Mouse (Mus musculus) small intestine, adult 2 months (tissue): ENCODE measurements around the gene Ip6k1.

Experiments used
- CTCF ChIP-seq: fragments of 200-500 bp; IDR thresholded peaks from 2 replicates; pipeline ENCODE4 v1.5.1; 2012; ENCODE audit warnings: low read depth, mild to moderate bottlenecking, control low read depth, inconsistent platforms, low read length, moderate library complexity, mixed read lengths; ENCODE audit not compliant: insufficient replicate concordance, insufficient read length; ENCODE audit errors: extremely low read depth
- POLR2A ChIP-seq: fragments of 200-500 bp; IDR thresholded peaks from 2 replicates; pipeline ENCODE4 v1.6.1; 2012; ENCODE audit warnings: low read depth, mild to moderate bottlenecking, control low read depth, inconsistent platforms, low read length, moderate library complexity

DNA sequence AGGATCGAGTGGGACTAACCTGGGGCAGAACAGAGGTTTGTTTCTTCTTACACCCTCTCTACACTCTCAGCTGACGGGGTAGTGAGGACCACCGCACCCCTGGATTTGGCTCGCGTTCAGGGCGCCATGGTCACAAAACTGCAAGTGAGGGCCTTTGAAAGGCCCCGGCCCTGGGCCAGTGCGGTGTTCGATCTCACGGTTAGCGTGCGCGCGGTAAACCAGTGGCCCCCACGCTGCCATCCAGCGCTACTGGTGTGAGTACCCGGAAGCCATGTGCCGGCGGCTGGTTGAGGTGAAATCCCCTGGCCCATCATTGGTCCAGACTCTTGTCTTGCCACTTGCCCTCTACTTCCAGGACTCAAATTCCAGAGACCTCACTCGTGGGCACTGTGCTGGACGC lies 6.8 kb upstream of the Ip6k1 start:
- TF ChIP-seq CTCF: no peak
- no peak for TF ChIP-seq POLR2A
